Mouse (Mus musculus) liver, embryonic 13.5 days (tissue): ENCODE results near the gene Pakap. TPM values are rescaled to one million over a fixed set of nuclear protein-coding genes. Genes with fewer than 3 reads are reported as not detected.

Experiments used
- ATAC-seq: fragments of 200-750 bp; cut with Nextera tagmentation; 2 replicates; pipeline ENCODE4 v1.8.0; 2017; ENCODE audit warnings: low read depth, mild to moderate bottlenecking, moderate number of reproducible peaks, moderate library complexity
- DNase-seq: peaks from one replicate; pipeline ENCODE4 v3.0.0; 2022
- H3K27ac ChIP-seq: fragments of 300-500 bp; sonication (generic); 2 replicates; pipeline ENCODE4 v1.5.1; 2015; ENCODE audit warnings: moderate library complexity, mild to moderate bottlenecking, inconsistent platforms
- H3K27me3 ChIP-seq: fragments of 300-500 bp; sonication (generic); 2 replicates; pipeline ENCODE4 v1.6.1; 2015; ENCODE audit warnings: mild to moderate bottlenecking, inconsistent platforms
- H3K36me3 ChIP-seq: fragments of 300-500 bp; sonication (generic); 2 replicates; pipeline ENCODE4 v1.6.1; 2015; ENCODE audit warnings: mild to moderate bottlenecking, inconsistent platforms
- H3K4me1 ChIP-seq: fragments of 300-500 bp; sonication (generic); replicated peaks from 2 replicates; pipeline ENCODE4 v1.6.1; 2015; ENCODE audit warnings: inconsistent platforms
- H3K4me2 ChIP-seq: fragments of 300-500 bp; sonication (generic); 2 replicates; pipeline ENCODE4 v1.6.1; 2015; ENCODE audit warnings: inconsistent platforms, mild to moderate bottlenecking, moderate library complexity
- H3K4me3 ChIP-seq: fragments of 300-500 bp; sonication (generic); replicated peaks from 2 replicates; pipeline ENCODE4 v1.5.1; 2015; ENCODE audit warnings: mild to moderate bottlenecking, inconsistent platforms
- H3K9ac ChIP-seq: fragments of 300-500 bp; sonication (generic); 2 replicates; pipeline ENCODE4 v1.6.1; 2015; ENCODE audit warnings: mild to moderate bottlenecking, inconsistent platforms
- H3K9me3 ChIP-seq: fragments of 300-500 bp; sonication (generic); replicated peaks from 2 replicates; pipeline ENCODE4 v1.6.1; 2016; ENCODE audit warnings: inconsistent platforms
- WGBS: fragments of 180-500 bp; shearing (Covaris S2); methylation state at CpG from one replicate; pipeline ENCODE4 v1.1.7; 2015; ENCODE audit not compliant: insufficient replicate concordance; 5-methylcytosine and 5-hydroxymethylcytosine counted together
- polyA plus RNA-seq: library from polyadenylated mRNA; unstranded; fragments of >200 nt; fragmentation: Nextera tagmentation; extraction: Ambion mirVana; gene quantifications from 2 replicates; pipeline ENCODE4 v1.2.1, GENCODE M21; 2015

The Pakap gene
- polyA plus RNA-seq, 1 experiment from 2014 or later: 1.2 TPM

- H3K4me2 ChIP-seq: no peak overlapping the region
- DNase-seq (no peak), ATAC-seq (no peak)
- H3K36me3 ChIP-seq: no peaks in the 10 kb centered on the region
- H3K27me3 ChIP-seq: no peaks in the 10 kb centered on the region
- no peak overlapping the region for H3K27ac ChIP-seq
- WGBS: 69% methylated on average over 10 of the region's 10 CpGs
- no peaks in the 10 kb centered on the region for H3K9me3 ChIP-seq
- H3K9ac ChIP-seq: no peak overlapping the region
- no peaks in the 10 kb centered on the region for H3K4me1 ChIP-seq
- no peak overlapping the region for H3K4me3 ChIP-seq
Observed at GRCm38 (mm10) chr4:57601903-57602617, 34.1 kb downstream of the Pakap start.

- H3K9ac ChIP-seq: no peak overlapping the region
- ATAC-seq (no peak), DNase-seq (no peak)
- H3K4me3 ChIP-seq: no peak overlapping the region
- no peak overlapping the region for H3K27ac ChIP-seq
- H3K4me1 ChIP-seq: no peaks in the 10 kb centered on the region
- no peaks in the 10 kb centered on the region for H3K36me3 ChIP-seq
- H3K4me2 ChIP-seq: no peak overlapping the region
- H3K9me3 ChIP-seq: no peaks in the 10 kb centered on the region
- H3K27me3 ChIP-seq: no peaks in the 10 kb centered on the region
- WGBS: 56% methylated on average over 3 of the region's 3 CpGs
Observed at GRCm38 (mm10) chr4:57606258-57606657, 38.3 kb downstream of the Pakap start.

GRCm38 (mm10) chr4:57607247-57607942, 39.4 kb downstream of the Pakap start:
- DNase-seq (peak; percentile 5), ATAC-seq (no peak)
- no peaks in the 10 kb centered on the region for H3K9me3 ChIP-seq
- no peaks in the 10 kb centered on the region for H3K36me3 ChIP-seq
- no peak overlapping the region for H3K4me2 ChIP-seq
- no peak overlapping the region for H3K27ac ChIP-seq
- H3K4me3 ChIP-seq: no peak overlapping the region
- no peaks in the 10 kb centered on the region for H3K4me1 ChIP-seq
- no peaks in the 10 kb centered on the region for H3K27me3 ChIP-seq
- H3K9ac ChIP-seq: no peak overlapping the region
- WGBS: 51% methylated on average over 22 of the region's 22 CpGs

- Histone ChIP-seq H3K9me3 (no peaks in the 10 kb centered on the region), H3K27me3 (no peaks in the 10 kb centered on the region), H3K36me3 (no peaks in the 10 kb centered on the region), H3K4me1 (no peaks in the 10 kb centered on the region), H3K4me3 (no peak overlapping the region), H3K9ac (no peak overlapping the region), H3K27ac (no peak overlapping the region), H3K4me2 (no peak overlapping the region)
- WGBS: 59% methylated on average over 17 of the region's 17 CpGs
- DNase-seq (no peak), ATAC-seq (no peak)
Observed at GRCm38 (mm10) chr4:57611303-57612077, 43.5 kb downstream of the Pakap start.

- no peak overlapping the region for H3K27ac ChIP-seq
- H3K27me3 ChIP-seq: no peaks in the 10 kb centered on the region
- no peak overlapping the region for H3K9ac ChIP-seq
- ATAC-seq (no peak), DNase-seq (no peak)
- no peak overlapping the region for H3K4me3 ChIP-seq
- H3K4me1 ChIP-seq: no peaks in the 10 kb centered on the region
- no peak overlapping the region for H3K4me2 ChIP-seq
- no peaks in the 10 kb centered on the region for H3K9me3 ChIP-seq
- WGBS: 58% methylated on average over 5 of the region's 5 CpGs
- H3K36me3 ChIP-seq: no peaks in the 10 kb centered on the region
Observed at GRCm38 (mm10) chr4:57612716-57613115, 44.7 kb downstream of the Pakap start.

- Histone ChIP-seq H3K27ac (no peak overlapping the region), H3K27me3 (no peaks in the 10 kb centered on the region), H3K4me1 (no peaks in the 10 kb centered on the region), H3K36me3 (no peaks in the 10 kb centered on the region), H3K4me3 (no peak overlapping the region), H3K4me2 (no peak overlapping the region), H3K9ac (no peak overlapping the region), H3K9me3 (no peaks in the 10 kb centered on the region)
- no peak for ATAC-seq
- WGBS: 67% methylated on average over 4 of the region's 4 CpGs
- no peak for DNase-seq
Observed at GRCm38 (mm10) chr4:57614686-57615085, 46.7 kb downstream of the Pakap start.

GRCm38 (mm10) chr4:57618743-57619142, 50.8 kb downstream of the Pakap start:
- 65% methylated on average over 6 of the region's 6 CpGs for WGBS
- ATAC-seq: no peak

GRCm38 (mm10) chr4:57622816-57623215, 54.8 kb downstream of the Pakap start:
- WGBS: 57% methylated on average over 7 of the region's 7 CpGs
- no peak overlapping the region for H3K9ac ChIP-seq
- no peaks in the 10 kb centered on the region for H3K27me3 ChIP-seq
- H3K9me3 ChIP-seq: no peaks in the 10 kb centered on the region
- no peak overlapping the region for H3K4me3 ChIP-seq
- ATAC-seq: no peak
- no peaks in the 10 kb centered on the region for H3K36me3 ChIP-seq
- H3K27ac ChIP-seq: no peak overlapping the region
- no peak for DNase-seq
- no peaks in the 10 kb centered on the region for H3K4me1 ChIP-seq
- H3K4me2 ChIP-seq: no peak overlapping the region

More at GRCm38 (mm10) chr4:57618743-57619142, 50.8 kb downstream of the Pakap start:
- DNase-seq: no peak
- Histone ChIP-seq H3K36me3 (no peaks in the 10 kb centered on the region), H3K27me3 (no peaks in the 10 kb centered on the region), H3K4me1 (no peaks in the 10 kb centered on the region), H3K9ac (no peak overlapping the region), H3K4me2 (no peak overlapping the region), H3K9me3 (no peaks in the 10 kb centered on the region), H3K27ac (no peak overlapping the region), H3K4me3 (no peak overlapping the region)

GRCm38 (mm10) chr4:57624819-57625218, 56.8 kb downstream of the Pakap start:
- Histone ChIP-seq H3K4me1 (no peaks in the 10 kb centered on the region), H3K36me3 (no peaks in the 10 kb centered on the region), H3K9ac (no peak overlapping the region), H3K9me3 (no peaks in the 10 kb centered on the region), H3K4me2 (no peak overlapping the region), H3K27me3 (no peaks in the 10 kb centered on the region), H3K27ac (no peak overlapping the region), H3K4me3 (no peak overlapping the region)
- 70% methylated on average over 2 of the region's 2 CpGs for WGBS
- no peak for DNase-seq
- no peak for ATAC-seq

- WGBS: 62% methylated on average over 1 of the region's 1 CpGs
- Histone ChIP-seq H3K27me3 (no peaks in the 10 kb centered on the region), H3K27ac (no peak overlapping the region), H3K4me2 (no peak overlapping the region), H3K4me3 (no peak overlapping the region), H3K4me1 (no peaks in the 10 kb centered on the region), H3K9ac (no peak overlapping the region), H3K36me3 (no peaks in the 10 kb centered on the region), H3K9me3 (no peaks in the 10 kb centered on the region)
- DNase-seq: no peak
- ATAC-seq: no peak
Observed at GRCm38 (mm10) chr4:57625306-57625705, 57.3 kb downstream of the Pakap start.

- no peaks in the 10 kb centered on the region for H3K36me3 ChIP-seq
- no peak overlapping the region for H3K4me2 ChIP-seq
- ATAC-seq: no peak
- no peak overlapping the region for H3K4me3 ChIP-seq
- H3K27ac ChIP-seq: no peak overlapping the region
- H3K27me3 ChIP-seq: no peaks in the 10 kb centered on the region
- WGBS: 53% methylated on average over 1 of the region's 1 CpGs
- no peaks in the 10 kb centered on the region for H3K4me1 ChIP-seq
- no peak overlapping the region for H3K9ac ChIP-seq
- DNase-seq: no peak
- H3K9me3 ChIP-seq: no peaks in the 10 kb centered on the region
Observed at GRCm38 (mm10) chr4:57625756-57626155, 57.8 kb downstream of the Pakap start.
